Mouse (Mus musculus): ENCODE results near the gene Pou2f1.

The Pou2f1 gene

DNA sequence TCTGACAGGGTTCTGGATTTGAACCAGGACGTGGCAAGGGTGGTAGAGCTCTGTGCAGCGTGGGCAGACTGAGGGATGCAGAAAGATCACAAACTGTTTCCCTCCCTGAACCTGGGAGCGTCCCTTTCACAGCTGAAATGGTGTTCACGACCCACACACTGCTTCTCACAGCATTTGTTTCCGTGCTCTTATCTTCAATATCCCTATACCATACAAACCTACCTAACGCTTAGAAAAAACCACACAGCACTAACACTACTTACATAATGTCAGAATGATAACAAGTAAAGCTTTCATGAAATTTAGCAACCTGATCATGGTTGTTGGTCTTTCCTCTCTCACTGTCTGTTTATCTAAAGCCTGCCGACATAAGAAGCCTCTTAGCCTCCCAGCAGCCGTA, 133.8 kb downstream of the Pou2f1 start:
- DNase-seq, result no peak

DNA sequence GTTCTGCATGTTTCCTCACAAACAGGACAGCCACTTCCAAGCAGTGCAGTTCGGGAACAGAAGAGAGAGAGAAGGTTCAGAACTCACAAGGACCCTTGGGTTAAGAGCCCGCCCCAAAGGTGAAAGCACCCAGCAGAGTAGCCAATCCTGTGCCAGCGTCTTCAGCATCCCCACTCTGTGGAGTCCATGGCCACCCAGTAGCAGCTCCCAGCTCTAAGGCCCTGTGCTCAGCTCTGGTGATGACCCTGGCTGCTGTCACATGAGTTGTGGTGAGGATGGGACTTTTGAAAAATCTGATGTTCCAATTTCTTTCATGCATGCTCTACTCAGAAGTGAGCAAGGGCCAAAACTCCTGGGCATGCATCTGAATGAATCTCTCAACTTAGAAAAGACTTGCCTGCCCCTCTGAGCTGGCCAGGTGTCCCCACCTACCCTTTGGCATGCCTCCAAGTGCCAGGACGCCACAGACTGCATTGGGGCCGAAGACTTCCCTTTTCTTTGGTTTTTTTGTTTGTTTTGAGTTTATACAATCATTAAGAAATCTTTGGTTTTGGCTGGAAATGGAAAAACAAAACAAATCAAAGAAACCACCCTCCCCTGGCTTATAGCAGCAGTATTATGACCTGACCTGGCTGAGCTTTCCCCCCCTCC, 135.7 kb downstream of the Pou2f1 start:
- no peak for DNase-seq

DNA sequence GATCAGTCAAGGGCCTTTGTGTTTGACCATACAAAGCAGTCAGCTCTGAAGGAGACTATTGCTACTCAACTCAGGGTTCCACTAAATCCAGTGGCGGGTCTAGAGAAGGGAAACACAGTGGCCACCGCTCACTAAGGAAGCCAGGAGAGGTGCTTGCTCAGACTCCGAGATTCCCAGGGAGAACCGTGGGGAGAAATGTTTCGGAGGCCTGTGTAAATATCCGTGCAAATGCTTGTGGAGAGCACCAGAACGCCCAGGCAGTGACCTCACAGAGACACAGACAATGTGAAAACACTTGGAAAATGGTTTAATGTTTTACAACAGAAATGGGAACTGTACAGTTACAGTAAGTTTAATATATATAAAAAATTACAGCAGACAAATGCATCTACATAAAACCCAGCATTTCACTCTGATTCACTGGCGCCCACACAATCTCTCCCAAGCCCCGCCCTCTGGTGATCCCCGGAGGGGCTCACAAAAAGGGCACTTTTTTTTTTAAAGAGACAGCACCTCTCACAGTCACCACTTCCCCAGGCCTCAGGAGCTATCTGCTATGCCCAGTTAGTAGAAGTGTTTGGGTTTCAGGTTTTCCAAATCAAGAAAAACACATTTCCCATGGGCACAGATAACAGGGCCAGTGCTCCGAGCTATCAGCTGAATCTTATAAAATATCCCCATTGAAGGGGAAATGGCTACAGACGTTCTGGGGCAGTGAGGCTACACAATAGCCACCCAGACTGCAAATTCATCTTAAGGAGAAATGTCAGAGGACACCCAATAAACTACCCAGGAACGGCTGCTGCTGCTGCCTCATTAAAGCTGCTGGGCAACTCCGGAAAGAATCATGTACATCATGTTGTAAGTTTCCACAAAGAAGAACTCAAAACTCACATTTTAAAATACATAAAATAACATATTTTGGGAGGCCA, 137.3 kb downstream of the Pou2f1 start:
- DNase-seq, result no peak

DNA sequence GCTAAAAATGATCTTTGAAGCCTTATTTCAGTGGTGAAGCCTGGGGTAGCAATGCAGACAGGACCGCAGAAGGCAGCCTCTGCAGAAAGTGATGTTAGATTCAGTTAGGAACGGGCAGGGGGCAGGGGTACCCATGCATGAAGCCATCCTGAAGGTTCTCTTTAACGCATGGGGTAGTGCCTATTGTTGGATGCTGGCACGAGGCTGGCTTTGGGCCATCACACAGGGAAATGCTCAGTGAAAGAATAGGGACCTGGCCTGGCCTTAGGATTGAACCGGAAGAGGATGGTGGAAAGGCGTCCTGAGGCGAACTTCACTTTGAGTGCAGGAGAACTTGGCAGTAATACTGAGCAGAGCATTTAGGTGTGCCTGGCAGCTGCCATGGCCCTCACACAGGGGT, 140.4 kb downstream of the Pou2f1 start:
- no peak for DNase-seq

DNA sequence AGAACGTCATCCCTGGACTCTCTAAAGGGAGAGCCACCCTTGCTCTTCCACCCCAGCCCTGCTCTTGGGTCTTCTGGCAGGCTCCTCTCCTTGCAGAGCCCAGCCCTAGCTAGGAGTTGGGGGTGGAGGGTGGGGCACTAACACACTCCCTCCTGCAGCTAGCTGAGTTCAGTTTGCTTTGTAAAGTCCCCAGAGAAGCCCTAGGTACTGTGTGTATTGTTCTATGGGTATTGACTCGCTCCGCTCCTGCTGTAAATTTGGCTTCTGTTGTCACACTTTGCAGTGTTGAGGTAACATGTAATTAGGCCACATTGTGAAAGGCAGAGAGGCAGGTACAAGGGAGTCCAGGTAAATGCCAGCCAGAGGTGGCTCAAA, 141.3 kb downstream of the Pou2f1 start:
- DNase-seq, result no peak

DNA sequence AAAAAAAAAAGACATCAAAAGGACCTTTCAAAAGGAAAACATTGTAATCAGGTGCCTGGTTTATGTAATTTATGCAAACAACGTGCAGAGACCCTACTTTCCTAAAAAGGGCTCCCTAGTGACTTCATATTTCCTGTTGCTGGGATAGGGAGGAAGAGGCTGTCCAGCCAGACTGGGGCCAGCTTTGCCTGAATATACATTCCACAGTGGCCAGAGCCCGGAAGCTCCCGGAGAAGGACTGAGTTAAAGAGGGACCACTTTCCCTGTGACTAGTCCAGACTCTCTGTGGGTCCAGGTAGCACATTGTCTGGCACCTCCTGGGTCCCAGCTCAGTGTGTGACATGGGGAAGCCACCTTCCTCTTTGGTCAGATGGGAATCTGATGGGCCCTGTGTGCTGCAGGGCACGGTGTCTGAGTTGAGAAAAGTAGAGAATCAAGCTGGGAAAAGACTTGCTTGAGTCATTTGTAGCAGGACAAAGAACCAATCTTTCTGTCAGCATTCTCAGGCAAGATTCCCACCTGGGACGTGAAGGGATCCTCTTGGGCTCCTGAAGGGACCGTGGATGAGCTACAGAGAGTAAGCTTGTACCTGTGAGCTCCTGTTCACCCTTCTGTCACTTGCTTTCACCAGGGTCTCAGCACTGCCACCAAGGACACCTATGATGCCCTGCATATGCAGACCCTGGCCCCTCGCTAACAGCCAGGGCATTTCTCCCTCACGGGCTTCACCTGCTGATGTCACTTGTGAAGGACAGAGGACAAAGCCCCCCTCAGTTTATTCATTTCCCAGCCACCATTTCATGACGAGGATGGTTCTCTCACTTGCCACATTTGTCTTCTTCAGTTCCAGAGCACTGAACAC, 141.9 kb downstream of the Pou2f1 start:
- DNase-seq, result no peak

DNA sequence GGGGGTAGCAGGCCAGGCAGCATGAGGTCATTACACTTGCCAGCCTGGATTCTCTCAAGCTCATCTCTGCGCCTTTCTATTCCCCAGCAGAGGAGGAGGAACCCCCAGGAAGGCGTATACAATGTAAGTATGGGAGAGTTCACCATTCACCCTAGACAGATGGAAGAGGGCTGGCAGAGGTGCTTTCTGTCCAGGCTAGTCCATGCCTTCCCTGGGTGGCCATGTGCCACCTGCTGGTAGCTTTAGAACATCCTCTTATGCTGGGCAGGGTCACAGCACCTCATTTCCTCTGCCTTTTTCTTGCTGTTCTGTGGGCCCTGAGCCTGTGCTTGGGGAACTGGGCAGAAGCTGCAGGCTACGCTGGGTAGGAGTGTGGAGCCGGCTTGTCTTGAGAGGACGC, 144.1 kb downstream of the Pou2f1 start:
- no peak for DNase-seq

DNA sequence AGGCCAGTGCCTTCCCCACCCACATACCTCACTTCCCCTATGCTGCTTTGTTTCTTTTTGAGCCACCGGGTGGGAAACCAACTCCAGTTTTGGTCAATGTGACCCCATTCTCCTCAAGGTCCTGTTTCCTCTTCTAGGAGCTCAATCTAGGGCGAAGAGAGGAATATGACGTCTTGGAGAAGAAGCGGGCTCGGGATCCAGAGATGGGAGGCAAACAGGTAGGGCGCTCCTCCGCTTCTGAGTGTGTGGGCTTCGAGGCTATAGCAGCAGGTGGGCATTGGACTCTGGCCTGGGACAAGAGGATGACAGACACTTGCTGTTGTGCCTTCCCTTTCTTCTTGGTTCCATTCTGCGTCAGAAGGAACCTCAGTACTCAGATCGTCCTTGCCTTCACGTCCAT, 145.2 kb downstream of the Pou2f1 start:
- DNase-seq, result no peak

DNA sequence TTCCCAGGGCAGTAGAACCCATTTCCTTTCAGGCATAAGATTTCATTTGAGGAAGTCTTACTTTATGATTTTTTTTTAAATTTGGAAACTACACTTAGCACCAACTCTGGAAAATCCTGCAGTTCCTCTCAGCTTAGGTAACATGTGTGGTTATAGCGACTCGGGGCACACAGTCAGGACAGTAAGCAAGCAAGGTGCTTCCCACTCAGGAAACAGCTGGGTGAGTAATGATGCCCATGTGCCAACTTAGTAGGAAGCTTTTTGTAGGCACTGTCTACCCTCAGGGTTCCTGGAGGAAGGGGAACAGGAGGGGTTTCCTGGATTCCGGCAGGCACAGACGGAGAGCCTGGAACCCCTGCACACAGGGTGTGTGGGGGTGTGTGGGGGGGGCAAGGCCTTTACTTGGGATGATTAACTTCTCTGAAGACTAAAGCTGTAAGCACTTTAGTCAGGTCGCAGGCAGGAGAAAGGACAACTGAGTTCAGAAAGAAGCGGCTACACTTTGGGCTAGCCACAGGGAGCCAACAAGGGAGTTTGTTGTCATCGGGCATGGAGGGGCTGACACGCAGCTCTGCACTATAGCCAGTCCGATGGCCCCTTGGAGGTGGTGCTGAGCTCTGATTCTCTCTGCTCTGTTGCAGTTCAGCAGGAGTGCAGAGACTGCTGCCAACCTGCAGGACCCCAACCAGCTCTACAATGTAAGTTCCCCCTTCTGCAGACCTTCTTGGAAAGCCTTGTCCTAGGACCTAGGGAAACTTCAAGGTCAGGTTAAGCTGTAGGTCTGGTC, 146.5 kb downstream of the Pou2f1 start:
- DNase-seq, result no peak

DNA sequence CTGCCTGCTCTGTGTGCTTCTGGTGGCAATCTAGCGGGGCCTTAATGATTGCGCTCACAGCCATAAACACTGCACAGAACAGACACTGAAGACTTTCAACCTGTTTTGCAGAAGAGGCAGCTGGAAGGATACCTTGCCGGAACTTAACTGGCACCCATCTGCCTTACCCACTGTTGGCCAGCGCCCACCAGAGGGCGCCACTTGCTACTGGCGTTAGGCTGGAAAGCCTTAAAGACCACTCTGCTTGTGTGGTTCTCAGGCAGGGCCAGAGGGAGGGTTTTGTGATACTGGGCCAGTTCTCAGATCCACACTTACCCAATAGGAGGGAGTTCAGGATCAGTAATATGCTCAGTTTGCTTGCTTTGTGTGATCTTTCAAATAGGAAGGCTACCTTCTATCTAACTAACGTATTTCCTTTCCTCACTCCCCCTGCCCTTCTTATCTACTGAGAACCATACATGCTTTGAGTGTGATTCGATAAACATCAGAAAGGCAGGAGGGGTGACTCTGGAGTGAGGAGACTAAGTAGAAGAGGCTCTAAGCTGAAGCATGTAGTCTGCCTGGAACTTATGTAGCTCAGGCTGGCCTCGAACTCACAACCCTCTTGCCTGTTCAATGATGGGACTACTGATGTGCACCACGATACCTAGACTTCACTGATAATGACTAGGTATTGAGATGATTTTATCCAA, 148.6 kb downstream of the Pou2f1 start:
- peak; percentile 47 for DNase-seq

DNA sequence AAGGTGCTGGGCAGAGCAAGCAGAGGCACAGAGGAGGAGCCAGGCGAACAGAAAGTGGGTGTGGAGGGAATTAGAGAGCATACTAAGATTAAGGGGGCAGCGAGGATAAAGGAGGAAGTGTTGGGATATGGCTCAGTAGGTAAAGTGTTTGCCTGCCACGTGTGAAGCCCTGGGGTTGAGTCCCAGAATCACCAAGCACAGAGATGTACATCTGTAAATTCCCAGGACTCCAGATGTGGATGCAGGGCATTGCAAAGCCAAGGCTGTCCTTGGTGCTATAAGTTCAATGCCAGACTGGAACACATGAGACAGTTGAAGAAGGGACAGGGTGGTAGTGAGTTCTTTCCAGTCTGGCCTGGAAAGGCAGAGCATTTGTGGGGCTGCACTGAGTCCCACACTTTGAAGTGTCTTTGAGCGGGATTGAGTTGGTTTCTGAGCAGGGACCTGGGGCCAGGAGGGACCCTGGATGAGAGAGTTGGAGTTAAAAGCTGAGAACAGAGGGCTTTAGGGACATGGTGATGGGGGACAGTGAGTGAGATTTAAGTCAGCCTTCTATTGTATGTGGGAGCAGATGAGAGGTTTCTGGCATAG, 149.3 kb downstream of the Pou2f1 start:
- DNase-seq, result no peak

DNA sequence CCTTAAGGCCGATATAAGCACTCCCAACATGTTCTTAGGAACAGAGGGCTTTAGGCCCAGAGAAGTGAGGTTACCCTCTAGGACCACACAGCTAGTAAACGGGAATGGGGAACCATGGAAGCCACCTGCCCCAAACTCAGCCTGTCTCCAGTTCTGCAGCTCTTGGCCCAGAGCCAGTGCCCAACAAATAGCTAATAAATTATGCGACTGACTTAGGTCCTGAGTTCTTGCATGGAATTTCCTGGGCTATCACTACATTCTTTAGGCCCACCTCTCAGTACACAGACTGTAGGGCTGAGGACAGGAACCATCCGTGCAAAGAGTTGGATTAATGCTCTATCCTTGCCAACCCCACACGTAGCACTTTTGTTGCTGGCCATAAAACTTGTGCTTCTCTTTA, 150.3 kb downstream of the Pou2f1 start:
- DNase-seq, result no peak

DNA sequence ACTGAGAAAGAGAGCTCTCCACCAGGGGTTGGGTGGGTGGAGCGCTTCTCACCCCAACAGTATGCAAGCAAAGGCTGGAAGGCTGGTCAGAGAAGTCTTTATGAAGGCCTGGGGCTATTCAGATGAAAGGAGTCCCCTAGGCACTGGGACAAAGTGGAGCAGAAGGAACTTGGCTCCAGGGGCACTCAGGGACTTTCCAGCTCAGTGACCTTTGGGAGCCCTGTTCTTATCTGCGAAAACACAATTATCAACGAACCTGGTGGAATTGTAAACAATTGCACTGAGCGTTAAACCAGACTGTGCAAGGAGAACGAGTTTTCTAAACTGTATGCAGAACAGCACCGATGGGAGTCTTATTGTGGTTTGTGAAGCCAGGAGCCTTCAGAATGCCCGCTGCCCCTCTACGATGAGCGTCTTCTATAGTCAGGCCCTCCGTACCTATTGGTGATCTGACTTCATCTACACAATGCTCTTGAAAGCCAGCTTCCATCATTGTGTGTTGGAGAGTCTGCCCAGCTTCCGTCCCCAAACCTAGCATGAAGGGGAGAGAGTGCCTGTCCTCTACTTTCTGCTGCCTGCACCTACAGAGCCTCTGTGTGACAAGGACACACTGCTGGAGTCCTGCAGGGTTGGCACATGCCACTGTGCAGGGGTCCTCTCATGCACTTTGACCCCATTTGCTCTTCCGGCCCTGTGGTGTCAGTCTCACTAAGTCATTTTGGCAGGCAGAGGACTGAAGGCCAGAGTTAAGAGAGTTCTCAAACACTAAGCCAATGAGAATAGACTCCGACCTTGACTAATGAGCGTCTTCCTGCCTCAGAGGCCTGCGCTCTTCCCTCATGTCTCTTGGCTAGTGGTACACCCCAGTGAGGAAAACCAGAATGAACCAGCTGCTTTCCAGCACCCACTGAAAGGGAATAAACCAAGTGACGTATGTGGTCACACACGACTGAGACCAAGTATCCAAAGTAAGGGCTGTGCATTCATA, 152.7 kb downstream of the Pou2f1 start:
- DNase-seq, result no peak

DNA sequence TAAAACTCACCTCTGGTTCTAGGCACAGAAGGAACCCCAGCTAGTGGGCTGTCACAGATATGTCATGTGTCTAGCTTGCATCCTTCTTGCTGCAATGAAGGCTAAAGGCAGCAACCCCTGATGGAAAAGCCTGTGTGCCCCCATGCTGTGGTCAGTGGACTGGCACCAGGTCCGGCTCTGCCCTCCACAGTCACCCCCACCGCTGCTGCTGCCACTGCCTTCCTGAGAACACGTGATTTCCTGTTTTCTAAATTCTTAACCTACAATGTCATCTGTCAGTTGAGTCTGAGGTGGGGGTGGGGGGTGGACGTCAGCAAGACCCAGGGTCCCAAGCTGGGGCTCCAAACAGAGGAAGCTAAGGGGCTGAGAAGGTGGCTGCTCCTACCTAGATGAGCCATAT, 153.6 kb downstream of the Pou2f1 start:
- no peak for DNase-seq

DNA sequence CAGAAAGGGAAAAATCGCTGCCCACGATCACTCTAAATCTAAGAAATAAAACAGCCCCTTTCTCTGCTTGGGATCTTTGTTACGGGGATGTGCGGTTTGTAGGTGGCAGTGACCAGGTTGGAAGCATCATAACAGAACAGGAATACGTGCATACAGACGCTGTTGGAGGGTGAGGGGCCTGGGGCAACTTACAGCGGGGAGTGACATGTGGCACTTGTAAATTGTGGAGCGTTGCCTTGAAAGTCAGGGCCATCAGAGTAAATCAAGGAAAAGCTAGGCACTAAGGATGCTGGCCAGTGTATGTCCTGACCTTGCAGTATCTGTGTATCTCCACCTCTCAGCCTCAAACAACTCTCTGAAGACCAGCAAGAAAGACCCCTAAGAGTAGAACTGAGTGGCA, 154.1 kb downstream of the Pou2f1 start:
- no peak for DNase-seq

DNA sequence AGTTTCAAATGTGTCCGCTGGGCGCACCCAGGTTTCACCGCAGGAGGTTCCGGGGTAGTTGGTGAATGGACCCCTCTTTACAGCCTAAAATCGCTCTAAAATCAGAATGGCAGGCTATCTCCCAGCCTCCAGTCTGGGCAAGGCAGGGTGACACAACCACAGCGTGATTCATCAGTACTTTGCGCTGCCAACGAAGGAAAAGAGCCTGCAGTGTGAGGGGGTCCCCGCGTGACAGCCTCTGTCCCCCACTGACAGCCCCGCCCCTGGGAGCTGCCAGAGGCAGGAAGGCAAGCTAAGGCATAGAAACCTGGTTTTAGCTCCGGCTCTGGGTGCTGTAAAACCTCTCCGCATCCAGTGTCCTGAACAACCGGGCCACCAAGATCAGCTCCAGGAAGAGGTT, 157.1 kb downstream of the Pou2f1 start:
- peak; percentile 16 for DNase-seq

DNA sequence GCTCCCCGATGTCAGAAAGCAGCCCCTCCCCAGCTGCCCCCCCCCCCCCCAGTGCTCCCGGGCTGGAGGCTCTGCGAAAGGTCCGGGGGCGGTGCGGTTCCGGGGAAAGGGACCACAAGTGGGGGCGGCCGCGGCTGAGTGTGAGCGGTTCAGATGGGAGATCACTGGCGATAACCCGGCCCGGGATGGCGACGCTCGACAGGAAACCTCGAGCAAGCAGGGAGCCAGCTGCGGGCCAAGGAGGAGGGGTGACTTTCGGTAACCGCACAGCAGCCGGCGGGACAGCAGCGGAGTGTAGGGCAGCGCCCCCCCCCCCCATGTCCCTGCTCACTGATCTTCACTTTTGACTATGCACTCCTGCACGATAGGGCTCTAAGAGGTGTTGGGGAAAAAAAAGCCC, 157.5 kb downstream of the Pou2f1 start:
- no peak for DNase-seq

DNA sequence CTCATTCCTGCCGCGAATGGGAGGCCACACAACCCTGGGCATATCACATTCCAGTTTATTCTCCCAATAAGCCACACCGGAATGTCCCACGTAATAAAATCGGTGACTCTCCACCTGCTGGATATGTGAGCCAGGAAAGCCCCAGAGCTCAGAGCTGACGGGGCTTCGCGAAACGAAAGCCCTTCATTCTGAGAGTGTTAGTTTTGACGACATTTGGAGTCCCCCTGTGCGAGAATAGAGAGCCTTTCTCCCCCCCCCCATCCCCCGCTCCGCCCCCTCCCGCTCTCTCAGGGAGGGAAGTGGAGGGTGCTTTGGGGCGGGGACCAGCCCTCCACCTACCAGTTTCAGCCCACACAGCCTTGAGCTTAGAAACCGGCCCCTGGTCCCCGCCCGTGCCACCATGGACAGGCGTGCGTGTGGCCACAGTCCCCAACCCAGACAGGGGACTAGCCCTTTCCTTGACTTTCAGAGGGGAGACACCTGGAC, 158.0 kb downstream of the Pou2f1 start:
- no peak for DNase-seq

DNA sequence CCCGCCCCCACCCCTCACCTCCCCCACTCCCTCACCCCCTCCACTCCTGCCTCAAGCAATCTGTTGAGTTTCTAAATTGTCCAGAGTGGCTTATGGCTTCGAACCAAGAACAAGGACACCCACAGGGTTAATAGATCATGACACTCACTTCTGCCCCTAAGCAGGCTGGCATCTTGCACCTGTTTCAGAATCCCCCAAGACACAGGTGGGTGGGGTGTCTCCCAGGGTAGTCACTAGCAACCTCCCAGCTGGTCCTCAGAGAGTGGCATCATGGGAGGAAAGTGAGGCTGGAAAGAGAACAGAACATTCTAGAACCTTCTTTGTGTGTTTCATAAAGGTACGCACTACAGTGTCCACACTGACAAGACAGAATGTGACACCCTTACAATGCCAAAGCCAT, 158.9 kb downstream of the Pou2f1 start:
- DNase-seq, result no peak

DNA sequence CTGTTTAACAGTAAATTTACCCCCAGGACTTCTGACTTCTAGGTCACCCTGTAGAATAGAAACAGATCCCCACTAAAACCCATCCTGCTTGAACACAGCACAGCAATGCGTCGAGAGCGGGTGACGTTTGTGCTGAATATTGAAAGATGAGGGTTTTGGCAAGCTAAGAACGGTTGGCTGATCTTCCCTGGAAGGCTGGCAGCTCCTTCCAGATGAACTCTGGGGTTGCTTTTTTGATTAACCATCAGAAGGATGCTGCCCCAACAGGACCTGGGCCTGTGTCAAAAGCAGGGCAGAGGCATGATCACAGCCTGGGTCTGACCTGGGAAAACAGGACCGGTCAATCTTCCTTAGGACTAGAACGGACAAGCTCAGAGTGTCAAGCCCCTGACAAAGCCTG, 160.3 kb downstream of the Pou2f1 start:
- no peak for DNase-seq
